Mouse (Mus musculus): Measurements from ENCODE around the gene Cacybp. TPM values are rescaled to one million over a fixed set of nuclear protein-coding genes. Genes with fewer than 3 reads are reported as not detected.
A peak's percentile ranks its signal among the peaks of the same experiment; 100 is the strongest.

Cacybp gene
- total RNA-seq, 1 experiment from 2014 or later = 204 TPM

DNA sequence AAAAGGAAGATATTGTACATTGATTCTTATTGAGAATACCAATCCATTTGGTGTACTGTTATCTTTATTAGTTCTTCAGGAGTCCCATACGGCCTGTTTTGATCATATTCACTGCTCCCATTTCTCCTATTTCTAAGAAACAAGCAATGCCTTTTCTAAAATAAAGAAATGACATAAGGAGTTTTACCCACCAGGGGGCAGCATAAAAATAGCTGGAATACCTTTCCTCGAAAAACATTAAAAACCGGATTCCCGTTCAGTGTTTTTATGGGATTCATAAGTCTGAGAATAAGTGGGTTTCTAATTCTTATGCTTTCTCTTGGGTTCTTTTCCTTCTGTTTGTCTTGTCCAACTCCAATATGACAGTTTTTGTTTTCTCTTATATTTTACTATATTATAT lies 18.3 kb upstream of the Cacybp start:
- no peak for ATAC-seq (replicated peaks in 1 of 2; ENCODE audit: insufficient read depth in 1 of 2, low FRiP score in 2 of 2, low TSS enrichment in 1 of 2, low read depth in 1 of 2, poor library complexity in 2 of 2, severe bottlenecking in 2 of 2)

GRCm38 (mm10) chr1:160227850-160228249 lies 15.2 kb upstream of the Cacybp start:
- ATAC-seq (replicated peaks in 1 of 2; ENCODE audit: insufficient read depth in 1 of 2, low FRiP score in 2 of 2, low TSS enrichment in 1 of 2, low read depth in 1 of 2, poor library complexity in 2 of 2, severe bottlenecking in 2 of 2) = no peak

GRCm38 (mm10) chr1:160227196-160227595 lies 14.5 kb upstream of the Cacybp start:
- no peak for ATAC-seq (replicated peaks in 1 of 2; ENCODE audit: insufficient read depth in 1 of 2, low FRiP score in 2 of 2, low TSS enrichment in 1 of 2, low read depth in 1 of 2, poor library complexity in 2 of 2, severe bottlenecking in 2 of 2)

DNA sequence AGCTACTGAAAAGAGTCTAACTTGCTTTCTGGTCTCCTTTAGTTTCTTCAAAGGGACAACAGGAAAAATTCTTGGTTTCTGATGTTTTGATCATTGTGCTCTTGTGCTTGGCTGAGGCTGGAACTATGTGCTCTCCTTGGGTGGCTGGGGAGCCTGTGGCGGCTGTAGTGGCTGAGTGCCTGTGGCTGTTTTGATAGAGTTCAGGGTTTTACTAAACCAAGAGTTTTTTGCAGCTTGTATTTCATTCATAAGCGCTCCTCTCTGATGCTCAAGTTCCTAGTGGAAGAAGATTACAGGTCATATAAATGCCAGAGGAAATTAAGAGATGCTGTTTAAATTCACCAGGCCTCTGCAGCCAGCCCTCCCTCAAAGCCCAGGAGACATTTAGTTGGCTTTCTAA lies 11.4 kb upstream of the Cacybp start:
- ATAC-seq (replicated peaks in 1 of 2; ENCODE audit: insufficient read depth in 1 of 2, low FRiP score in 2 of 2, low TSS enrichment in 1 of 2, low read depth in 1 of 2, poor library complexity in 2 of 2, severe bottlenecking in 2 of 2) = no peak

GRCm38 (mm10) chr1:160217898-160218297 lies 5.2 kb upstream of the Cacybp start:
- ATAC-seq (replicated peaks in 1 of 2; ENCODE audit: insufficient read depth in 1 of 2, low FRiP score in 2 of 2, low TSS enrichment in 1 of 2, low read depth in 1 of 2, poor library complexity in 2 of 2, severe bottlenecking in 2 of 2) = no peak

- no peak for ATAC-seq (replicated peaks in 1 of 2; ENCODE audit: insufficient read depth in 1 of 2, low FRiP score in 2 of 2, low TSS enrichment in 1 of 2, low read depth in 1 of 2, poor library complexity in 2 of 2, severe bottlenecking in 2 of 2)
These were observed 1.5 kb upstream of the Cacybp start for GRCm38 (mm10) chr1:160214171-160214570.

DNA sequence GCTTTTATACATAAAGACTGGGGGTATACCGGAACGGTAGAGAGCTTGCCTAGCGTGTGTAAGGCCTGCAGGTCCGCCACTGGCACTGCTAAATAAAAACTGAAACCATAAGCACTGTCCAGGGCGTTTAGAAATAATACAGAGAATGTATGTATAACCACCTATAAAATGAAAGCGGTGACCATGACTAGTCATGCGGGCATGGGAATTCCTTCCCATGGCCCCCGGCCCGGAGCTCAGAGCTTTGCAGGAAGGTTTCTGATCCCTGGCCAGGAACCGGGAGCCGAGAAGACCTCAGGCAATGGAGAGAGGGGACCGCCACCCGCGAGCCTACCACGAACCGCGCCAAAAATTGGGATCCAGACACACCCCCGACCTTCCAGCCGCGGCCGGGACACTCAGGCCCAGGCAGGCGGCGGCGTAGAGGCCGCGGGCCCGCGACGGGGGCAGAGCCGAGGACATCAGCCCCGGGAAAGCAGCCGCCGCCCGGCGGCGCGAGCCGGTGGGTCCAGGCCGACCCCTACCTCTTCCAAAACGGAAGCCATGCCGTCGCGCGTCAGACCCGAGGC lies 468 bp downstream of the Cacybp start:
- ATAC-seq (replicated peaks in 1 of 2; ENCODE audit: insufficient read depth in 1 of 2, low FRiP score in 2 of 2, low TSS enrichment in 1 of 2, low read depth in 1 of 2, poor library complexity in 2 of 2, severe bottlenecking in 2 of 2) = 0 out of 4 replicates have a peak, but pooled peaks of 1 of the 2 experiments have one; percentile 2

GRCm38 (mm10) chr1:160211597-160212122 lies 1.0 kb downstream of the Cacybp start:
- ATAC-seq (replicated peaks in 1 of 2; ENCODE audit: insufficient read depth in 1 of 2, low FRiP score in 2 of 2, low TSS enrichment in 1 of 2, low read depth in 1 of 2, poor library complexity in 2 of 2, severe bottlenecking in 2 of 2) = no peak

- ATAC-seq (replicated peaks in 1 of 2; ENCODE audit: insufficient read depth in 1 of 2, low FRiP score in 2 of 2, low TSS enrichment in 1 of 2, low read depth in 1 of 2, poor library complexity in 2 of 2, severe bottlenecking in 2 of 2) = no peak
These were observed 2.1 kb downstream of the Cacybp start for GRCm38 (mm10) chr1:160210566-160210965.

DNA sequence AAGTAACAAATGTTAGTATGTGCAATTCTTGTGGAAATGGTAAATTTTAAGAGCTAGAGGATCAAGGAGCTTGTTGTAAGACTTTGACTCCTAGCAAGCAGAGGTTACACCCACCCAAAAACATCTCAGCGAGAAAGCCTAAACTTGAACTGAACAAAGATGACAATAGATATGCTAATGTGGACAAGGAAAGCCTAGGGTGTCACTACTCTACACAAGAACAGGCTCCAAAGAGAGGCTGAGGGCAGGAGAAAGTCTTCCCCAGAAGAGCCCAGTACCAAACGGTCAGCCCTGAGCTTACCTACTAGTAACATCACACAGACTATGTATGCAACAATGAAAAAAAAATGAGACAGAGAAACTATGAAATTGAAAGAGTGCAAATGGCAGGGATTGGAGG lies 2.8 kb downstream of the Cacybp start:
- no peak for ATAC-seq (replicated peaks in 1 of 2; ENCODE audit: insufficient read depth in 1 of 2, low FRiP score in 2 of 2, low TSS enrichment in 1 of 2, low read depth in 1 of 2, poor library complexity in 2 of 2, severe bottlenecking in 2 of 2)

DNA sequence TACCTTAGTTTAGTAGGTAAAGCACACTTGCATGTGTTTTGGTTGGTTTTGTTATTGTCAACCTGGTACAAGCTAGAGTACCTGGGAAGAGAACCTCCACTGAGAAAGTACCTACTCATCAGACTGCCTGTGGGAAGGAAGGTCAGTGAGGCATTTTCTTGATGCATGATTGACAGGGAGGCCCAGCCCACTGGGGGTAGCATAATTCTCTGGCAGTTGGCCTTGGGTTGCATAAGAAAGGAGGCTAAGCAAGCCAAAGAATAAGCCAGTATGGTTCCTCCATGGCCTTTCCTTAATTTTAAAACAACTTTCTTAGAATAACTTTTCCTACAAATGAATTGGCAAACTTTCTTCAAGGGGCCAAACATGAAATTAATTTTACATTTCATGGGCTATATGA lies 7.2 kb downstream of the Cacybp start:
- ATAC-seq (replicated peaks in 1 of 2; ENCODE audit: insufficient read depth in 1 of 2, low FRiP score in 2 of 2, low TSS enrichment in 1 of 2, low read depth in 1 of 2, poor library complexity in 2 of 2, severe bottlenecking in 2 of 2) = no peak

DNA sequence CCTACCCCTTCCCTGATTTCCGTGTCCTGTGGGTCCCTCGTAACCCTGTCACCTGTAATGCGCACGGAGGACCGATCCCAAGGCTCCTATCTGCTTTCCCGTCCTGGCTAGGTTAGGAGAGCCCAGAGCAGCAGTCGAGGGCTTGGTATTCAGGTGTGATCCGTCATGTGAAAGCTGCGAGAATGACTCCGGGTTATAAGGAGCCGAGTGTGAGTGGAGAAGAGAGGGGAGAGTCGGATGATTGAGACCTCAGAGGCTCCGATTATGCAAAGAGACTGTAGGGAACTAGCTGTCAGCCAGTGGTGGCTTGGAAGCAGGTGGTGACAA lies 17.4 kb downstream of the Cacybp start:
- peak; percentile 14 to 30 for ATAC-seq (replicated peaks in 1 of 2; ENCODE audit: insufficient read depth in 1 of 2, low FRiP score in 2 of 2, low TSS enrichment in 1 of 2, low read depth in 1 of 2, poor library complexity in 2 of 2, severe bottlenecking in 2 of 2)

DNA sequence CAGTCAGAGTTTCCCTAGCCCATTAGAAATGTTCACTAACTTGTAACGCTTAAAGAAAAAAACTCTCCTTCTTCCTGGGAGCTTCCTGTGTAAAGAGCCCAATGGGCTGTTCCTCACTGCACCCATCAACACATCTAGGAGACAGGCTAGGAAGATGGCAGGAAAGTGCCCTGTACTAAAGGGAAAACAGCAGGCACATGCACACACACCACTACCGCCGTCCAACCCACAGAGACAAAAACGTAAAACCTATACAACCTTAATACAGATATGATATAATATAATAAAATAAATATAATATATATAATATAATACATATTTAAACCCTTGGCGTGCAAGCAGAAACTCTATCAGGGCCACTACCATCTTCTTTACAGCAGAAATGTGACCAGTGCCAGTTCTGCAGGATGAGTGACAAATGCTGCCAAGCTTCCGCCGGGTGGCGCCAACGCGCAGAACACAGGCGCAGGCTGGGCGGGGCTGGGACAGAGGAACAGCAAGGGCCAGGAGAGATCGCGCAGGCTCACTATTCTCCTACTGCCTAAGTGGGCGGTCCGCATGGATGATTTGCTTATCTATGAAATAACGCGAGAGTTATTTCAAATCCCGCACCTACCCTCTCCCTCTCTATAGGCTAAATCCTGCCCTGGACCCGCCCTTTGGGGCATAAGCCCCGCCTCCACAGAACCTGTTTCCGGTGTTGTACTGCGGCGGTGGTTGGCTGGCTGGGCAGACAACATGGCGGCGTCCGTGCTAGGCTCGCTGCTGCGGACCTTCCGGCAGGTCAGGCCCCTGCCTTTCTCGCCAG lies 17.9 kb downstream of the Cacybp start, which contains the start of gene Mrps14:
TSS of gene Mrps14 (plus strand) at position 687 of the 808 bp plus-strand sequence.
- ATAC-seq (replicated peaks in 1 of 2; ENCODE audit: insufficient read depth in 1 of 2, low FRiP score in 2 of 2, low TSS enrichment in 1 of 2, low read depth in 1 of 2, poor library complexity in 2 of 2, severe bottlenecking in 2 of 2) = peak; percentile 98 to 99

- peak; percentile 31 to 62; a peak in 2 of 4 replicates for ATAC-seq (replicated peaks in 1 of 2; ENCODE audit: insufficient read depth in 1 of 2, low FRiP score in 2 of 2, low TSS enrichment in 1 of 2, low read depth in 1 of 2, poor library complexity in 2 of 2, severe bottlenecking in 2 of 2)
These were observed 28.2 kb downstream of the Cacybp start for GRCm38 (mm10) chr1:160184506-160184905.

- no peak for ATAC-seq (replicated peaks in 1 of 2; ENCODE audit: insufficient read depth in 1 of 2, low FRiP score in 2 of 2, low TSS enrichment in 1 of 2, low read depth in 1 of 2, poor library complexity in 2 of 2, severe bottlenecking in 2 of 2)
These were observed 31.5 kb downstream of the Cacybp start for GRCm38 (mm10) chr1:160181216-160181615.

- no peak for ATAC-seq (replicated peaks in 1 of 2; ENCODE audit: insufficient read depth in 1 of 2, low FRiP score in 2 of 2, low TSS enrichment in 1 of 2, low read depth in 1 of 2, poor library complexity in 2 of 2, severe bottlenecking in 2 of 2)
These were observed 35.8 kb downstream of the Cacybp start for GRCm38 (mm10) chr1:160176903-160177302.

DNA sequence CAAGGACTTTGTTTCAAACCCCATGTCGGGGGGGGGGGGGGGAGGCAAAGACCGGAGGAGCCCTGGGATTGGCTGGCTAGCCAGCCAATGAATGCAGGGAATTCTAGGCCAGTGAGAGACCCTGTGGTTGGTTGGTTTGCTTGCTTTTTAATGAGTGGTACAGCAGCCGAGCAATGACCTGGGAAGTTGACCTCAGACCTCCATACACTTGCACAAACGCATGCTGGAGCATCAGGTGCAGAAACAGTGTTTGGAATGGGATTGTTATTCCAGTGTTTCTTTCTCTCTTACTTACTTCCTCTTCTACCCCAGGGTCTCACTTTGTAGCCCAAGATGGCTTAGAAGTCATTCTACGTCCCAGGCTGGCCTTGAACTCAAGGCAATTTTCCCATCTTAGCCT lies 46.1 kb downstream of the Cacybp start:
- ATAC-seq (replicated peaks in 1 of 2; ENCODE audit: insufficient read depth in 1 of 2, low FRiP score in 2 of 2, low TSS enrichment in 1 of 2, low read depth in 1 of 2, poor library complexity in 2 of 2, severe bottlenecking in 2 of 2) = no peak

DNA sequence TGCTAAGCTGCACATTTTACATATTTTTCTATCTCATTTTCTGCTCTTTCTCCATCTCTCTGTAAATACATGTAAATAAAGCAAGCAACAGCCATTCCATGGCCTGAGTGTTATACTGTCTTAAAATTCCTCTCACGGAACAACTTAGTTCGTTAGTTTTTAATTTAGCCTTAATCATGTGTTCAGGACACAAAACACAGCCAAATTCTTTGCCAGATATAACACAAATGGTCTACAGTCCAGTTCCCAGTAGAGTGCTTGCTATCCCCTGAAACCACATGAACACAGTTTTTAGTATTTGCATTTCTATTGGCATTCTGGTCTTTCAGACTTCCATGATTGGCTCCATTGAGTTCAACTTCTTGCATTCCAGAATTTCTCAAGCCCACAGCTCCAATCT lies 54.5 kb downstream of the Cacybp start:
- ATAC-seq (replicated peaks in 1 of 2; ENCODE audit: insufficient read depth in 1 of 2, low FRiP score in 2 of 2, low TSS enrichment in 1 of 2, low read depth in 1 of 2, poor library complexity in 2 of 2, severe bottlenecking in 2 of 2) = no peak

DNA sequence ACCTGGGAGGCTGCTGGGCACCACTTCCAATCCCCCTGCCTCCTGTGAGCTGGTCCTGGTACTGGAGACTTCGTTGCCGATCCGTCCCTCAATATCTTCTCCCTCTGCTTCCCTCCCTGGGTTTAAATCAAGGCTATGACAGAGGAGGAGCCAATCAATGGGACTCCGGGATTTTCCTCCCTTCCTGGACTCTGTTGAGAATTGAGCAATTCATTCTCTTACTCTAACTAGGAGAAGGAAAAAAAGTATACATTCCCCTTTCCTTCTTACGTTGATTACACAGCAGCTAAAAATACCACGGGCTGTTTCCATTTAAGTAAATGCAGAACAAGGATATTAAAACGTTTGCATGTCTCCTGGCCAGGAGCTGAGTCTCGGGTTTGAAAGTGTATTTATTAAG lies 59.2 kb downstream of the Cacybp start, which contains the start of gene Tnn:
TSS of gene Tnn (minus strand) at position 101 of the 400 bp plus-strand sequence.
- no peak for ATAC-seq (replicated peaks in 1 of 2; ENCODE audit: insufficient read depth in 1 of 2, low FRiP score in 2 of 2, low TSS enrichment in 1 of 2, low read depth in 1 of 2, poor library complexity in 2 of 2, severe bottlenecking in 2 of 2)
